Mouse (Mus musculus): ENCODE measurements around the gene Capn12. TPM values are rescaled to one million over a fixed set of nuclear protein-coding genes. Genes with fewer than 3 reads are reported as not detected.

Capn12 gene
- total and polyA plus RNA-seq, 3 experiments, result 0.17 TPM; not detected in 2

DNA sequence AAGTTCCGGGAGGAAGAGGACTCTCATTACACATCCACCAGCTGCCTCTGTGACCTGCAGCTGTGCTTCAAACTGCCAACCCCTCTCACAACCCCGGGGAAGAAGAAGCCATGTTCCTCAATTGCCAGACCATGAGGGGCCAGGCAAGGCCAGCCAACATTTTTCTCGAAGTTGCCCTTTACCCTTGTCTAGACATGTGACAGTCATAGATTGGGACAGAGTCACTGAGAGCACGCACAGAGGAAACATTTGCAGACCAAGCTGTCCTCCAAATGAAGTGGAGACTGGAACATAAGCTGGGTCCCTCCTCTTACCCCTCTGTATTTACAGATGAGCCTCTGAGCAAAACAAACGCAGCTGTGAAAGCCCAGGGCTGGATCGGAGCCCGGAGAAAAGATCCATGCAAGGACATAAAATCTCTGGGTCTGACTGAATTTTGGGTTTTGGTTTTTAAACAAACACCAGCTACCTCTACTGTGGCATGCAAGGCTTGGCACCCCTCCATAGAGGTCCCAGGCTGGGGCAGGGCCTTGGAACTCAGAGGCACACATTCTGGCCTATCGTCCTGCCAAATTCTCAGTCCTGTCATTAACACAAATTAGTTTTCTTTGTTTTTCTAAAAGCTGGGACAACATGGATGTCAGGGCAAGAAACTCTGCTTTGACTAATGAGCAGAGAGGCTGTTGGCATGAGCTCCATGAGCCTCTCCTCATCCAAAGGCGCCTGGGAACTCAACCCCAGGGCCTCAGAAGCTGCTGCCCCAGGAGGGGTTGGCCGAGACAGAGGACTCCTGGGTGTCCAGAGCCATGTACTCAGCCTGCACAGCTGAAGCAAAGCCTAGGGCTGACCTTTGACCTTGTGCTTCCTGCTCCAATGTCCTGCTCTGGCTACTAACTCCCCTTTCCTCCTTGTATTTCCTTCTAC lies 36.5 kb downstream of the Capn12 start:
- no peak overlapping the region for H3K4me2 ChIP-seq (ENCODE audit: insufficient read depth, low read depth, poor library complexity, severe bottlenecking)

DNA sequence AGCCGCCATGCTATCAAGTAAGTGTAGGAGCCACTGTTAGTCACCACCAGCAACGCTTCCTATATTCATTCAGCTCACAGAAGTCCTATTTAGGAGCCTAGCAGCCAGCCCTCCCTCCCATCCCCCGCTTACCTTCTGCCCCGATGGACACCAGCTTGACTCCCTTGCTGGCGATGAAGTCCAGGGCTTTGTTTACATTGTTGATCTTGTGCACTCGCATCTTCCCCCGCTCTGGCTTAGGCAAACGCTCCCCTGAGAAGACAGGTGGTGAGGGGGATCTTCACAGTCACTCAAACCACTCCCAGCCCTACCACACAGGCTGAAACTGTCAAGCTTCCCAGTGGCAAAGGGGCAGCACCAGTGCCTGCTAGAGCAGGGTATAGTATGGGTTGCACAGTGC lies 37.3 kb downstream of the Capn12 start:
- Histone ChIP-seq H3K27me3 (replicated peaks) (no peaks in the 10 kb centered on the region), H3K79me2 (replicated peaks; ENCODE audit: control insufficient read depth, extremely low read depth, insufficient read depth, poor library complexity, severe bottlenecking) (peaks cover under 1% of the 10 kb centered on the region; the same call in 1 of the 2 replicates), H3K36me3 (replicated peaks in 1 of 2; ENCODE audit: control insufficient read depth in 1 of 2, insufficient read depth in 1 of 2, low read length in 1 of 2) (peaks cover 50 to 95% of the 10 kb centered on the region in 2 experiments), H3K27ac (ENCODE audit: insufficient read depth, low read depth) (no peak overlapping the region), H3K4me2 (ENCODE audit: insufficient read depth, low read depth, poor library complexity, severe bottlenecking) (no peak overlapping the region), H3K4me1 (ENCODE audit: control insufficient read depth in 1 of 2, insufficient read depth in 2 of 2) (peaks cover 0 to 34% of the 10 kb centered on the region in 2 experiments; a peak in 3 of 4 replicates), H3K9ac (ENCODE audit: insufficient read depth, low read depth) (no peak overlapping the region), H3K9me3 (replicated peaks; ENCODE audit: low read length) (no peaks in the 10 kb centered on the region), H3K4me3 (replicated peaks in 1 of 3; ENCODE audit: low read depth in 2 of 3, low read length in 2 of 3, poor library complexity in 1 of 3) (no peak overlapping the region)
- dilution Hi-C loops (cut with MboI; ENCODE audit: extremely low pct_ligation_motif_present, extremely low pct_unique_long_range_greater_than_20kb, low sequenced_read_pairs), result no loop called here
- in situ Hi-C loops (cut with MboI; ENCODE audit: low pct_ligation_motif_present, low pct_unique_long_range_greater_than_20kb, low sequenced_read_pairs), result no loop called here
- DNase-seq (ENCODE audit: extremely low read depth), result no peak
- TF ChIP-seq RAD21 (IDR thresholded peaks at IDR 0.05; ENCODE audit: low read depth, low read length) (no peak), MXI1 (IDR thresholded peaks at IDR 0.05; ENCODE audit: low read depth, low read length) (no peak), ZNF384 (IDR thresholded peaks at IDR 0.05; ENCODE audit: low read depth, low read length) (no peak), ZC3H11A (IDR thresholded peaks at IDR 0.05; ENCODE audit: low read depth, low read length) (no peak), HCFC1 (IDR thresholded peaks at IDR 0.05; ENCODE audit: low read depth, low read length) (no peak), MAZ (IDR thresholded peaks at IDR 0.05; ENCODE audit: low read depth, low read length) (no peak), TBP (conservative IDR thresholded peaks at IDR 0.05; ENCODE audit: low read depth, low read length) (no peak), ZMIZ1 (IDR thresholded peaks at IDR 0.05; ENCODE audit: low read depth, low read length) (no peak), NRF1 (IDR thresholded peaks at IDR 0.05; ENCODE audit: low read depth, low read length) (no peak), UBTF (IDR thresholded peaks at IDR 0.05; ENCODE audit: low read depth, low read length) (no peak), SIN3A (IDR thresholded peaks at IDR 0.05; ENCODE audit: low read length) (no peak), MYC (IDR thresholded peaks at IDR 0.05; ENCODE audit: low read depth, low read length) (no peak), MAFK (IDR thresholded peaks at IDR 0.05; ENCODE audit: insufficient replicate concordance, low read length) (no peak), MAX (IDR thresholded peaks at IDR 0.05; ENCODE audit: low read length) (no peak), USF2 (conservative IDR thresholded peaks at IDR 0.05; ENCODE audit: low read depth, low read length) (no peak), EP300 (IDR thresholded peaks at IDR 0.05; ENCODE audit: low read length) (no peak), POLR2A (IDR thresholded peaks at IDR 0.05; ENCODE audit: low read depth, low read length) (no peak), RCOR1 (conservative IDR thresholded peaks at IDR 0.05; ENCODE audit: low read depth, low read length) (no peak)

More for the DNA sequence above, 36.5 kb downstream of the Capn12 start:
- Histone ChIP-seq H3K27me3 (replicated peaks) (no peaks in the 10 kb centered on the region), H3K4me3 (replicated peaks in 1 of 3; ENCODE audit: low read depth in 2 of 3, low read length in 2 of 3, poor library complexity in 1 of 3) (no peak overlapping the region), H3K9me3 (replicated peaks; ENCODE audit: low read length) (no peaks in the 10 kb centered on the region), H3K27ac (ENCODE audit: insufficient read depth, low read depth) (no peak overlapping the region), H3K36me3 (replicated peaks in 1 of 2; ENCODE audit: control insufficient read depth in 1 of 2, insufficient read depth in 1 of 2, low read length in 1 of 2) (peaks cover 55 to 96% of the 10 kb centered on the region in 2 experiments), H3K79me2 (replicated peaks; ENCODE audit: control insufficient read depth, extremely low read depth, insufficient read depth, poor library complexity, severe bottlenecking) (no peaks in the 10 kb centered on the region; the same call in 1 of the 2 replicates), H3K4me1 (ENCODE audit: control insufficient read depth in 1 of 2, insufficient read depth in 2 of 2) (peaks cover 0 to 30% of the 10 kb centered on the region in 2 experiments; a peak in 3 of 4 replicates), H3K9ac (ENCODE audit: insufficient read depth, low read depth) (no peak overlapping the region)
- in situ Hi-C loops (cut with MboI; ENCODE audit: low pct_ligation_motif_present, low pct_unique_long_range_greater_than_20kb, low sequenced_read_pairs), result no loop called here
- dilution Hi-C loops (cut with MboI; ENCODE audit: extremely low pct_ligation_motif_present, extremely low pct_unique_long_range_greater_than_20kb, low sequenced_read_pairs), result no loop called here
- TF ChIP-seq CHD2 (IDR thresholded peaks at IDR 0.05; ENCODE audit: low read length) (no peak), MYC (IDR thresholded peaks at IDR 0.05; ENCODE audit: low read depth, low read length) (no peak), MEF2A (IDR thresholded peaks at IDR 0.05; ENCODE audit: borderline replicate concordance, low read depth, low read length) (no peak), POLR2AphosphoS2 (IDR thresholded peaks at IDR 0.05; ENCODE audit: low read depth, low read length) (no peak), GABPA (IDR thresholded peaks at IDR 0.05; ENCODE audit: insufficient replicate concordance, low read depth, low read length) (no peak), ZC3H11A (IDR thresholded peaks at IDR 0.05; ENCODE audit: low read depth, low read length) (no peak), HCFC1 (IDR thresholded peaks at IDR 0.05; ENCODE audit: low read depth, low read length) (no peak), JUN (IDR thresholded peaks at IDR 0.05; ENCODE audit: insufficient read depth, low read depth, low read length) (no peak), PAX5 (IDR thresholded peaks at IDR 0.05; ENCODE audit: low read length) (no peak), RCOR1 (conservative IDR thresholded peaks at IDR 0.05; ENCODE audit: low read depth, low read length) (no peak), CHD1 (IDR thresholded peaks at IDR 0.05; ENCODE audit: low read depth, low read length) (no peak), ETS1 (conservative IDR thresholded peaks at IDR 0.05; ENCODE audit: low read depth, low read length) (no peak)
- DNase-seq (ENCODE audit: extremely low read depth), result no peak
